Mouse (Mus musculus) mouse embryonic stem cell (cell line): ENCODE data around the gene Chka.

Source experiments
- in situ Hi-C, 2 experiments: fragments of 300-500 bp; cut with MboI; formaldehyde crosslinking; loops; 1 replicate in 1 of 2; 3 replicates in 1 of 2; pipeline ENCODE4 v1.14.3; 2019 to 2020; ENCODE audit warnings: low sequenced_read_pairs in 2 of 2, low pct_unique_long_range_greater_than_20kb in 1 of 2, mixed read lengths in 1 of 2; ENCODE audit not compliant: unreplicated experiment in 1 of 2

Chka gene

GRCm38 (mm10) chr19:3872373-3872772 lies 20.8 kb downstream of the Chka start:
- in situ Hi-C loops = no loop called here

GRCm38 (mm10) chr19:3875045-3875444 lies 23.5 kb downstream of the Chka start:
- in situ Hi-C loops = no loop called here

DNA sequence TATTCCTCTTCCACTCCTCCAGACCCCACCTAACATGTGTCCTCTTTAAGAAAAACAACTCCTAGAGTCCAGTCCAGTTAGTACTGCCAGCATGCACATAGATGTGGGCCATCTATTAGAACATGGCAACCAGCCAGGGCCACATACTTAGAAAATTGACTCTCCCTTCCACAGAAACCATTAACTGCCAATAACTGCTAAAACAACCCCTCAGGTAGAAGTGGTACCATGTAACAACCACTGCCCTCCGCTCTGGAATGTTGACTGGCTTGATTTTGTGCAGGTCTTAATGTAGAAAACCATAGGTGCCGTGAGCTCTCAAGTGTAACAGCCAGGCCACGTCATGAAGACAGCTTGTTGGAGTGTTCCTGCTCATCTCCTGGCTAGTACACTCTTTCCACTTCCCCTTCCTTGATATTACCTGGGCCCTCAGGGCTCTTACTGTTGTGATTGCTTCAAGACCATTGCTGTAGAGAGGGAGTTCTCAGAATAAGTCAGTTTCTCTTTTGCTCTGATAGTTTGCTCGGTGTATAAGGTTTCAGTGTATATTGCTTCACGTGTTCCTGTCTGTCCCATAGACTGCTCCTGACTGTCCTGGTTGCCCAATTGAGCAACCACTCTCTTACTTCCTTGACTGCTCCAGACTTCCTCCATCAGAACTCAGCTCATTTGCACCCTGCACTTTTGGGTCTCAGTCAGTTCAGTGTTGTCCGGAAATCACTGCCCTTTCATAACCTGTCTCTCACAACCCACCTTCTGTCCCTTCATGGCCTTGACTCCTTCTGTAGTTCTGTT lies 28.7 kb downstream of the Chka start:
- in situ Hi-C loops = no loop called here

- in situ Hi-C loops = no loop called here
Measured at GRCm38 (mm10) chr19:3882214-3882613, 30.6 kb downstream of the Chka start.

DNA sequence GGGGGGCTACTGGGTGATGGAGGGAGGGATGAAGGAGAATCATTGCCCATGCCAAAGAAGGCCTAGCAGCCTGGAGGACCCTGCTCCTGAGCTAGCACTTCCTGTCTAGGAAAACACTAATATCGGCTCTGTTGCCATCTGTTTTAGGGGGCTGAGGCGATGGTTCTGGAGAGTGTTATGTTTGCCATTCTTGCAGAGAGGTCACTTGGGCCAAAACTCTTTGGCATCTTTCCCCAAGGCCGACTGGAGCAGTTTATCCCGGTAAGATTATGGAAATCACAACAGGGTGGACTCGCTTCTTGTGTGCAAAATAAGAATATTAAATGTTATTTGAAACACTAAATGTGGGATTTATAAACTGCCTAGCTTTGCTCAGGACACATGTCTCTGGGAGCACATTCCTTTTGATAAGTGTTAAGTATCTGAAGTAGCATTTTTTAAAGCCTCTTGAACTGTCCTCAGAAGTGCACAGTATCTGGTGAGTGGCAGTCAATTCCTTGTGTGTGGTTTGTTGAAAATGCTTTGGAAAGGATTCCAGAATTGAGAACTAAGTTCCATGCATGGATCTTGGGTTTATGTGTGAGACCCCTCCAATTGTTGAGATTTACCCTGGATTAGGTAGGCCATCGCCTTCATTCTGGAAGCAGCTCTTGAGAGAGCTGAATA lies 32.9 kb downstream of the Chka start:
- in situ Hi-C loops = no loop called here

DNA sequence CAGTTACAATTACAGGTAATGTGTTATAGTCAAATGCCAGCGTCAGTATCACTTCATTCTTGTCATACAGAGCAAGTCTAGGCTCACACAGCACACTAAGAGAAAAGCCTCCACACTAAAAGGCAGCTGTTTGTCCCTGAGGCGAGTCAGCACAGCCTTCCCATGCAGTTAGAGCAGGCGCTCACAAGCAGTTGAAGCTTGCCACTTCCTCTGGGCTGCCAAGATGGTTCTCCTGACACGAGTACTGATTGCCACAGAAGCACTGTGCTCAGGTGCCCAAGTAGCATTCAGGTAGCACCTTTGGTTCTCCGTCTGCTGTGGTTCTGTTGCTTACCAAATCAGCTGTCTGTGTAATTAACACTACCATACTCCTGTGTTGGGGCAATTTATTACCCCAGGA lies 37.5 kb downstream of the Chka start:
- in situ Hi-C loops = no loop called here

DNA sequence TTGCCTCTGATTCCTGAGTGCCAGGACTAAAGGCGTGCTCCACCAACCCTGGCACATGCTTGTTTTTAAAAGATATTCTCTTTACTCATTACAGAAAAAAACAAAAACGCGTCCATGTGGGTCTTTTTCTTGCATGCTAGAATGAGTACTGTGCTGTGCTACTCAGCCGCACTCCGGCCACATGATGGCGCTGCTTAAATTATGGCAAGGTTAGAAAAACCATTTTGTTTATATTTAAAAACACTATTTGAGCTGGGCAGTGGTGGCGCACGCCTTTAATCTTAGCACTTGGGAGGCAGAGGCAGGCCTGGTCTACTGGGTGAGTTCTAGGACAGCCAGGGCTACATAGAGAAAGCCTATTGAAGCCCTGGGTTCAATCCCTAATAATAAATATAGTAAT lies 38.6 kb downstream of the Chka start:
- in situ Hi-C loops = no loop called here

DNA sequence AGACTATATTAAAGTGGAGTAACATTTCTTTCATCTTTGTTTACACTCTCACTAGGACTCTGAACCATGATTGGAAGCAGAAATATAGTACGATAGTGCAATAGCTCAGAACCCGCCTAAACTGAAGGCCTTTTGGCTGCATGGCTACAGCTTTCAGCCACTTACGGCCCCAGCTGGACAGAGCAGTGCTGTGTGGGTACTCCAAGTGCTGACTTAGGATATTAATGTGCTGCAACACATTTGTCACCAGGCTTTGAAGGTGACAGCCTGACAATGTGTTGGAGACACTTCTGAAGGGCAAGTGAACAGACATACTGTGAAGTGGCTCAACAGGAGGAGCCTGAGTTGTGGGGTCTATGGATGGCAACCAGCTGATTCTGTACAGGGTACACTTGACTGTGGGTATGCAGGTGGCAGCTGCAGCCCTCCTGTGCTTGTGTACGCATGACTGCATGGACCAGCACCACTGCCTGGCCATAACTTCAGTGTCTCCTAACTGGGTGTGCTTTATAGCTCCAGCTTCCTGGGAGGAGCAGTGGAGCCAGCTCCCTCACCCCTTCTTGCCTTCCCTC lies 42.1 kb downstream of the Chka start:
- in situ Hi-C loops = no loop called here

GRCm38 (mm10) chr19:3894294-3894693 lies 42.7 kb downstream of the Chka start:
- in situ Hi-C loops = no loop called here

DNA sequence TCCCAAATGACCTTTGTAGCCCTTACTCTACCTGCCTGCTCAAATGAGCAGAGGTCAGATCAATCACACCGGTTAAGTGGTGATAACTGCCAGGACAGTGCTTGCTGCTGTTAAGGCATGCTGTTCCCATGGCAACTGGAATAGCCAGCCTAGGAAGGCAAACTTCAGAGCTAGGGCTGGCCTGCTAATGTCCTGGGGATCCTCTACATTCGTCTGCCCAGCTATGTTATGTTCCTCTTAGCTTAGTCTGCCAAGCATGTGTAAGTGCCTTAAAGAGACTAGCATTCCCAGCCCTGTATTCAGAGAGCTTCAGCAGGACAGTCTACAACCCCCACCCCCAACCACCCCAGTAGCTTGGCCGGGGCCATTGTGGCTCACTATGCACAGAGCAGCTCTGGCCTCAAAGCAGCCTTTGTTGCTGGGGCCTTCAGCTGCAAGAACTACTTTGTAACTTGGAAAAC lies 43.6 kb downstream of the Chka start:
- in situ Hi-C loops = no loop called here

GRCm38 (mm10) chr19:3896208-3896607 lies 44.6 kb downstream of the Chka start:
- in situ Hi-C loops = no loop called here

DNA sequence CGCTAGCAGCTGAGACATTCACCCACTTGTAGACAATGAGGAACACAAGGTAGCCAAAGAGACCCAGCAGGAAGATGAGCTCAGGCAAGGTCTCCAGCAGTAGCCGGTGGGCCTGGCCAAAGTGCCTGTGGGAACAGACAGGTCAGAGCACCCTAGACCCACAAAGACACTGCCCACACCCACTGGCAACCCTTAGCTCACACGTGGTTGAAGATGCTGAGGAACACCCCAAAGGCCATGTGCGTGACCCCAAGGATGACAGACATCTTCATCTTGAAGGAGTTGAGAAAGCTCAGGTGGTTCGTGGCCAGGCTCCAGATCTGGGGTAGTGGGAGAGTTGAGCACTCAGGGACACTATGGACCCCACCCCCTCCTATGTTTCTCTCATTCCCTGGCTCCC lies 46.0 kb downstream of the Chka start:
- in situ Hi-C loops = no loop called here

- in situ Hi-C loops = no loop called here
Measured at GRCm38 (mm10) chr19:3898952-3899351, 47.4 kb downstream of the Chka start.

DNA sequence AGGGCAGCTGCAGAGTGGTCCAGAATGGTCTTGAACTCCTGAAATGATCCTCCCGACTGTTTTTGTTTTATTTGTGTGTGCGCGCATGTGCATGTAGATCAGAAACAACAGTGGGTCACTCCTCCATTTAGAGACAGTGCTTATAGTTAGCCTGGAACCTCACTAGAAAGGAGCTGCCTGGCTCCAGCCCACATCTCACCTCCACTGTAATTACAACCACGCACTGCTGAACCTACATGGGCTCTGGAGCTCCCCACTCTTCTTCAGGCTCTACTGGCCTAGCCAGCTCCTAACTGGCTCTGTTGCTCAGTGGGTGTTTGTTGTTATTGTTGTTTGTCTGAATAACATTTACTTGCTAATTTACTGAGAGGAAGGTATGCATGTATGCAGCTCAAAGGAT lies 48.0 kb downstream of the Chka start:
- in situ Hi-C loops = no loop called here

- in situ Hi-C loops = no loop called here
Measured at GRCm38 (mm10) chr19:3902966-3903365, 51.4 kb downstream of the Chka start.

DNA sequence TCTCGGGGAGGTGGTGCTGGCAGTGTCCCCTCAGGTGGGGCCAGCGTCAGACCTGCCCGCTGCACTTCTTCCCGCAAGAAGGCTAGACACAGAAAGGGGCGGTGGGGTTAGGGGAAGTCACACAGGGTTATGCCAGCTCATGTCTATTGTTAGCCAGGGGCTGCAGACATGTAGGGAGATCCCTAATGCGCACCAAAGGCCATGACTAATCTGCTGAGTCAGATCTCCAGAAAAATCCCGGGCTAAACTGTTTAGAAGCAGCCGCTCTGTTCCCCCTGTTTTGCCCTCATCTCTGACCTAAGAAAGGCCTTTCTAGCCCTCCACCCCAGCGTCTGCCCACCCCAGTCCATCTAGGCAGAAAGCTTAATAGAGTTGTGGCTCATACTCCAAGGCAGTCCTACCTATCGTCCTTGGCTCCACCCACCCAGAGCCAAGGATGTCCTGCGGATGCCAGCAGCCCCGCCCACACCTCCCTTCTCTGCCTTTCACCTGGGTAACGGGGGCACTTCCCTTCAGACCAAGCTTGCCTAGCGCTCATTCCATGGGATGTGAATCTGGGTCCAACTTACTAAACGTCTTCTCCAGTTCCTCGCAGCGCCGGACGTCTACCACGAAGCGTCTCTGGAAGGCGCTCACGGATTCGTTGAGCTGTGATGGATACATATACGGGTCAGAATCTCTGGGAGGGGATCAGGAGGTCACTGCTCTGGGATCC lies 52.2 kb downstream of the Chka start:
- in situ Hi-C loops = no loop called here

DNA sequence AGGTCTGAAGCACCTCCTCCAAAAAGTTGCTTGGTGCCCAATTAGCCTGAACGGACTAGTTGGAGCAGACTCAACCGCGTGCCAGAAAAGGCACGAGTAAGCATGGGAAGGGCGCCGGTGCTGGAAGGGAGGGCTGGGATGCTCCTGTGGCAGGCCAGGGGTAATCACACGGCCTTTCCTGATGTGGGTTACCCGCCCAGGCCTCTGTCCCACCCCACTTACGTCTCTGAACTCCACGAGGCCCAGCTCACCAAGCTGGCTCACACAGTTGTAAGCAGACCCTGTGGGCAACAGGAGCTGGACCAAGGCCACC lies 52.7 kb downstream of the Chka start:
- in situ Hi-C loops = no loop called here

- in situ Hi-C loops = no loop called here
Measured at GRCm38 (mm10) chr19:3905261-3905969, 53.8 kb downstream of the Chka start.

- in situ Hi-C loops = no loop called here
Measured at GRCm38 (mm10) chr19:3906326-3906725, 54.8 kb downstream of the Chka start.
